Mouse (Mus musculus): ENCODE measurements around the gene Gm5726. TPM values are rescaled to one million over a fixed set of nuclear protein-coding genes. Genes with fewer than 3 reads are reported as not detected.
"Not testable (repeated sequence)": the region's sequence is repeated elsewhere in the genome, so short reads cannot be mapped to it uniquely, and the experiment has no call there.

Gene Gm5726
- polyA plus RNA-seq (2012) = not detected in 2 replicates

DNA sequence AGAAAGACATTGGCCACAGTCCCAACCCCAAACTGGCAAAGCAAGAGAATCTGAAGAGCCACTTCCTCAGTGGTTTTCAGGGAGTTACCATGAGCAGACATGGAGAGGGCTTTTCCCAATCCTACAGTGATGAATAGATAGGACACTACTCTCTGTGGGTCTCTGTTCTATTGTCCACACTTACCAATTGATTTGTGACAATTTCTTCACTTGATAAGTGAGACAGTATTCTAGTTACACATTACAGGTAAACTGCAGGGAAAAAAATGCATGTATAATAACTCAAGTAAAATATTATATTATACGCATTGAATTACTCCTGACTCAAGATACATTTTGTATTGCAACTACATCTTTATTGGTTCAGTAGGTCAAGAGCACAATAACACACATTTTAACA, at the start of gene Gm5726:
Gene Gm5726, minus strand, starts transcription at position 101 of the 400 bp plus-strand sequence.
- not testable (repeated sequence) for TF ChIP-seq GATA1 (IDR thresholded peaks at IDR 0.05; ENCODE audit: low read length)

DNA sequence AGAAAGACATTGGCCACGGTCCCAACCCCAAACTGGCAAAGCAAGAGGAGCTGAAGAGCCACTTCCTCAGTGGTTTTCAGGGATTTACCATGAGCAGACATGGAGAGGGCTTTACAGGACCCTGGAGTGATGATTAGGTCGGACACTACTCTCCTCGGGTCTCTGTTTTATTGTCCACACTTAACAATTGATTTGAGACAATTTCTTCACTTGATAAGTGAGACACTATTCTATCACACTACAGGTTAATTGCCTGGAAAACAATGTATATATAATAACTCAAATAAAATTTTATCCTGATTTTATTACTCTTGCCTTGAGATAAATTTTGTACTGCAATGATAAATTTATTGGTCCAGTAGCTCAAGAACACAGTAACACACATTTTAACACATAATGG, 30.6 kb upstream of the Gm5726 start, which contains the start of gene Gm4141:
Gene Gm4141, minus strand, starts transcription at position 101 of the 400 bp plus-strand sequence.
- TF ChIP-seq GATA1 (IDR thresholded peaks at IDR 0.05; ENCODE audit: low read length) = not testable (repeated sequence)

- not testable (repeated sequence) for TF ChIP-seq GATA1 (IDR thresholded peaks at IDR 0.05; ENCODE audit: low read length)
These were observed 12.0 kb downstream of the Gm5726 start, which contains the start of gene Vmn1r104 for GRCm38 (mm10) chr7:20533537-20533936. TSS of gene Vmn1r104 (plus strand) at chr7:20533837.

GRCm38 (mm10) chr7:20510434-20510833, 35.1 kb downstream of the Gm5726 start, which contains the start of gene Vmn1r103:
TSS of gene Vmn1r103 (minus strand) at chr7:20510534.
- TF ChIP-seq GATA1 (IDR thresholded peaks at IDR 0.05; ENCODE audit: low read length) = not testable (repeated sequence)

Other genes with a start within 250 kb of the Gm5726 start
- gene Gm4133, start 211.7 kb downstream of the Gm5726 start, polyA plus RNA-seq (2012) = not detected in 2 replicates
- gene Gm5728, start 170.3 kb downstream of the Gm5726 start, polyA plus RNA-seq (2012) = not detected in 2 replicates
- not detected in 2 replicates for gene Vmn1r100, start 127.8 kb downstream of the Gm5726 start, polyA plus RNA-seq (2012)
- gene Vmn1r101, start 103.2 kb downstream of the Gm5726 start, polyA plus RNA-seq (2012) = not detected in 2 replicates
- not detected in 2 replicates for gene Gm10670, start 70.8 kb downstream of the Gm5726 start, polyA plus RNA-seq (2012)
- gene Vmn1r103, start 35.2 kb downstream of the Gm5726 start, polyA plus RNA-seq (2012) = not detected in 2 replicates
- gene Vmn1r104, start 11.9 kb downstream of the Gm5726 start, polyA plus RNA-seq (2012) = not detected in 2 replicates
- gene Gm4141, start 30.5 kb upstream of the Gm5726 start, polyA plus RNA-seq (2012) = not detected in 2 replicates
- gene Gm4513, start 53.3 kb upstream of the Gm5726 start, polyA plus RNA-seq (2012) = not detected in 2 replicates
- gene Vmn1r107, start 123.2 kb upstream of the Gm5726 start, polyA plus RNA-seq (2012) = not detected in 2 replicates
- not detected in 2 replicates for gene Vmn1r111, start 157.5 kb upstream of the Gm5726 start, polyA plus RNA-seq (2012)
- gene Gm10668, start 184.9 kb upstream of the Gm5726 start, polyA plus RNA-seq (2012) = not detected in 2 replicates
- not detected in 2 replicates for gene Vmn1r112, start 225.4 kb upstream of the Gm5726 start, polyA plus RNA-seq (2012)
- gene Vmn1r113, start 241.5 kb upstream of the Gm5726 start, polyA plus RNA-seq (2012) = not detected in 2 replicates